Mouse (Mus musculus): ENCODE measurements around the gene Ank2. TPM values are rescaled to one million over a fixed set of nuclear protein-coding genes. Genes with fewer than 3 reads are reported as not detected.

Ank2 gene
- total and polyA plus RNA-seq, 2 experiments from 2014 or later = 160 to 575 TPM

DNA sequence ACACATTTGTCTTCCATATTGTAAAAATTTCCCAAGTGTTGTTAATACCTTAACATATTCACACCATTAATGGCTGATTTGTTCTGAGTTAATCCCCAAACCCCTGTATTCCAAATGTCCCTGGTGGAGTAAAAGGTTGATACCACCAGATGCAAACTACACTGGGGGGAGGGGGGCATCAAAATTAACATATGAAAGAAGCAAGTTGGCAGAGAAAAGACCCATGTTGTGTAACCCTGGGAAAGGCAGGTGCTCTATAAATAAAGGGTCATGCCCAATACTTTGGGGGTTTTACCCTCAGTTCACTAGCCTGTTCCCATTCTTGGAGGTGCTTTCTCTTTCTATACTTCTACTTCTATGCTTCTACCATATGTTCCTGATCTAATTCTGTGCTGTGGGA is 198.4 kb downstream of the Ank2 start:
- H3K4me2 ChIP-seq (ENCODE audit: low read depth) = no peak overlapping the region
- ATAC-seq = peak; percentile 22; the same call in 1 of the 2 replicates
- H3K4me3 ChIP-seq (ENCODE audit: low read depth, low read length) = no peak overlapping the region
- no peak for TF ChIP-seq CTCF (IDR thresholded peaks at IDR 0.05; ENCODE audit: low read depth)
- DNase-seq = no peak
- H3K9ac ChIP-seq = no peak overlapping the region
- no peaks in the 10 kb centered on the region for H3K36me3 ChIP-seq (ENCODE audit: insufficient read depth)
- 0 out of 2 replicates have a peak, but pooled peaks cover 6% of the 10 kb centered on the region for H3K4me1 ChIP-seq (ENCODE audit: insufficient read depth)
- no peaks in the 10 kb centered on the region for H3K9me3 ChIP-seq (ENCODE audit: low read length)
- no peak overlapping the region for H3K27ac ChIP-seq (ENCODE audit: low read depth, low read length)
- no peaks in the 10 kb centered on the region for H3K27me3 ChIP-seq (ENCODE audit: insufficient read depth, low read length)

DNA sequence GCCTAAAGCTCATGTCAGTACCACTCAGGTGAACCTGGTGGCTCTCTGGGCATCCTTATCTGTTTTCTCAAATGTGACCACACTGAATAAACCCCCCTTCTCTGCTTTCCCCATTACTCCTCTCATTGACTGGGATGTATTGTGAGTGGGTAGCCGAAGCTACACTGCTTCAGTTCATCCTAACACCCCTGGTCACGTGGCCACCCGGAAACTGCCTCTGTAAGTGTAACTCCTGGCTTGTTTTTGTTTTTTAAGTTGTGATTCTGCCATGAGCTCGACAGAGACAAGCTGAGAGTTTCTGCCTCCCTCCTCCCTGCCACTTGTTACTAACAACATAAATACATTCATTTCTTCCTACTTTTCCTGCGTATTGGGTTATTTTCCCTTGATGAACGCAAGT is 203.2 kb downstream of the Ank2 start:
- Histone ChIP-seq H3K4me1 (ENCODE audit: insufficient read depth) (peaks cover 7% of the 10 kb centered on the region), H3K4me2 (ENCODE audit: low read depth) (no peak overlapping the region), H3K27me3 (ENCODE audit: insufficient read depth, low read length) (no peaks in the 10 kb centered on the region), H3K4me3 (ENCODE audit: low read depth, low read length) (no peak overlapping the region), H3K9ac (no peak overlapping the region), H3K27ac (ENCODE audit: low read depth, low read length) (no peak overlapping the region), H3K36me3 (ENCODE audit: insufficient read depth) (no peaks in the 10 kb centered on the region), H3K9me3 (ENCODE audit: low read length) (no peaks in the 10 kb centered on the region)
- ATAC-seq (no peak), DNase-seq (no peak)
- WGBS = 71% methylated on average over 6 of the region's 6 CpGs
- TF ChIP-seq CTCF (IDR thresholded peaks at IDR 0.05; ENCODE audit: low read depth) = no peak

DNA sequence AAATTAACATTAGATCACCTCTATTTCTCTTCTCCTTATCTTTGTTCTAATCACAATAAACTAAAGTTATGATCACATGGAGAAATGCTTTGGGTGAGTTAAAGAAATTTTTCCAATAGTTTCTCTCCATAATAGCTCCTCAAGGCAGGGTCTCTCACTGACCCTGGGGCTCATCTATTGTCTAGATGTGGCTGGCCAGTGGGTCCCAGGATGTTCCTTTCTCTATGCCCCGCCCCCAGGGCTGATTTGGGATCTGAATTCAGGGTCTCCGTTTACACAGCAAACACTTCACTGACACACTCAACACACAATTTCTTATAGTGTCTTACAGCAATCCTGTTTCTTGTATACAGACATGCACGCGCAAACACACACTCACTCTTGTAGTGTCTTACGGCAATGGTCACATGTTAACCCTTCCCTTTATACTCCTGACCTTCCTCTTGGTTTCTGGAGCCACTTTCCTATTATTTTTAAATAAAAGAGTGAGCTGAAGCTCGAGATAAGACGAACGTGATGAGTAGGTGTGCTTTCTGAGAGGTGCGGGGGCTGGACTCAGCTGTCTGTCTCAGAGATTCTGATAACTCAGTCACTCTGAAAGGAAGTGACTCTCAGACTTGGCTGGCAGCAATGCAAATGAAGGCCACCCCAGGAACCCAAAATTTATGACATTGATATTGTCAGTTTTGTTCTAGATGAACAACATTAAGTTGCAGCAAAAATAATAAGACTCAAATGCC is 204.4 kb downstream of the Ank2 start:
- H3K27me3 ChIP-seq (ENCODE audit: insufficient read depth, low read length) = no peaks in the 10 kb centered on the region
- no peak overlapping the region for H3K9ac ChIP-seq
- H3K4me2 ChIP-seq (ENCODE audit: low read depth) = no peak overlapping the region
- whole genome bisulfite sequencing = 64% methylated on average over 9 of the region's 9 CpGs
- ATAC-seq (no peak; the same call in 1 of the 2 replicates), DNase-seq (no peak)
- H3K4me3 ChIP-seq (ENCODE audit: low read depth, low read length) = no peak overlapping the region
- no peak for TF ChIP-seq CTCF (IDR thresholded peaks at IDR 0.05; ENCODE audit: low read depth)
- H3K36me3 ChIP-seq (ENCODE audit: insufficient read depth) = no peaks in the 10 kb centered on the region
- H3K4me1 ChIP-seq (ENCODE audit: insufficient read depth) = peaks cover 7% of the 10 kb centered on the region
- no peaks in the 10 kb centered on the region for H3K9me3 ChIP-seq (ENCODE audit: low read length)
- 0 out of 2 replicates have a peak overlapping the region, but pooled peaks have one; percentile 42 for H3K27ac ChIP-seq (ENCODE audit: low read depth, low read length)

DNA sequence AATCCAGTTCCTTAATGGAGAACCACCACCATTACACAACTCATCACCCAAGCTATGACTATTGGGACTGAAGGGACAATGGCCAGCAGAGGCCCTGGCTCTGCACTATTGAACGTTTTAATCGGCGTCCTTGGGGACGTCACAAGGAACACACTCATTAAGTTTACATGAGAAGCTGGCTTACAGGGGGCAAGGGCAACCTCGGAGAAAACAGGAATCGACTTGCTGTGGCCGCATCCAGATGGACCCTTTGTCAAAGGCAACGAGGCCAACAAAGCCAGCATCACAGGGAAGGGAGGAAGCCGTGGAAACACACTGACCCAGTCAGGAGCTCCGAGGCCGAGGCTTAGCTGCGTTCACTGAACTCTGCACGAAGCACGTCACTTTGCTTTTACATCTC is 205.1 kb downstream of the Ank2 start:
- Histone ChIP-seq H3K36me3 (ENCODE audit: insufficient read depth) (no peaks in the 10 kb centered on the region), H3K27me3 (ENCODE audit: insufficient read depth, low read length) (no peaks in the 10 kb centered on the region), H3K4me3 (ENCODE audit: low read depth, low read length) (no peak overlapping the region), H3K4me1 (ENCODE audit: insufficient read depth) (peaks cover 7% of the 10 kb centered on the region), H3K4me2 (ENCODE audit: low read depth) (no peak overlapping the region), H3K9ac (peak overlapping the region; percentile 14; the same call in 1 of the 2 replicates), H3K9me3 (ENCODE audit: low read length) (no peaks in the 10 kb centered on the region), H3K27ac (ENCODE audit: low read depth, low read length) (peak overlapping the region; percentile 37; the same call in 1 of the 2 replicates)
- peak; percentile 30 for ATAC-seq
- DNase-seq = peak; percentile 22
- no peak for TF ChIP-seq CTCF (IDR thresholded peaks at IDR 0.05; ENCODE audit: low read depth)
- WGBS = 17% methylated on average over 14 of the region's 14 CpGs

DNA sequence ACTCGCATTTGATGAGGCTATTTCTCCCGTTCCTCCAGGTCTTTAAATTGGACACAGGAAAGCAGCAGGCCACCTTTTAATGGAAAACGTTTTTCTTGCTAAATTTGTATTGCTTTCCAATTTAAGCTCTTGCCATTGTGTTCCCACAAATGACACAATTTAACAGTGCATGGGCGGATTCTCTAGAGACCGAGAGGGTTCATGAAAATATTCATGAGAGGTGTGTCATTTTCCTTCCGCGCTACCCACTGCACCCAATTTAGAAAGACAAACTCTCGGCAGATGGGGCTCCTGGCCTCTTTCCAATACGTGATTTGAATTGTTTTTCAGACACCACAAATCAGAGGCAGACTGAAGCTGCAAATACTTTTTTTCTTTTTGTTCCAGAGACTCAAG is 205.7 kb downstream of the Ank2 start:
- DNase-seq (peak; percentile 78), ATAC-seq (peak; percentile 47; the same call in 1 of the 2 replicates)
- H3K4me3 ChIP-seq (ENCODE audit: low read depth, low read length) = no peak overlapping the region
- no peaks in the 10 kb centered on the region for H3K36me3 ChIP-seq (ENCODE audit: insufficient read depth)
- H3K27ac ChIP-seq (ENCODE audit: low read depth, low read length) = peak overlapping the region; percentile 37
- WGBS = 14% methylated on average over 9 of the region's 9 CpGs
- no peaks in the 10 kb centered on the region for H3K27me3 ChIP-seq (ENCODE audit: insufficient read depth, low read length)
- TF ChIP-seq CTCF (IDR thresholded peaks at IDR 0.05; ENCODE audit: low read depth) = no peak
- no peak overlapping the region for H3K9ac ChIP-seq
- H3K9me3 ChIP-seq (ENCODE audit: low read length) = no peaks in the 10 kb centered on the region
- H3K4me1 ChIP-seq (ENCODE audit: insufficient read depth) = peaks cover 7% of the 10 kb centered on the region
- no peak overlapping the region for H3K4me2 ChIP-seq (ENCODE audit: low read depth)

DNA sequence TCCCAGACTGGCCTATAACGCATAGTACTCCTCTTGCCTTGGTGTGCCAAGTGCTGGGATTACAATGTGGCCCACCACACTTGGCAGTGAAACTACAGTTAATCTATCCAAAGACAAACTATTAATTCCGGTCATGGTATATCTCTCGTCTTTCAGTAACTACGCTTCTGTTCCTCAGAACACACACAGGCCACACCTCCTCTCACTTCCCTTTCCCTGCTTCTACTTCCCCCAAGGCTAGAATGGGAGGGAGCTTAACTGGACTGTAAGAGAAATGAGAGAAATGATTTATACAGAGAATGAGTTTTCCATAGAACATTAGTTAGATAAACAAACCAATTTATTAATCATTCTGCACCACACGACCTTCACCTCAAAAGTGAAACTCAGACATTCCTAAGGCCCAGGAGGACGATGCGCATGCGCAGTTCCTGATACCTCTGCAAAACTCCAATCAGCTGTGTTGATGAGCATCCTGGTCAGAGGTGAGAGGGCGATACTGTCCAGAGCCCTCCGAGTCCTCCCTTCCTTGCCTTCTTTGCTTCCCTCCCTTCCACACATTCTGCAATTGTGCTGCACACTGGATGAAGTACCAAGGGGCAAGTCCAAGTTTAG is 206.2 kb downstream of the Ank2 start:
- WGBS = 87% methylated on average over 10 of the region's 10 CpGs
- DNase-seq (no peak), ATAC-seq (no peak)
- no peak overlapping the region for H3K4me2 ChIP-seq (ENCODE audit: low read depth)
- H3K27ac ChIP-seq (ENCODE audit: low read depth, low read length) = peak overlapping the region; percentile 0; the same call in 1 of the 2 replicates
- peaks cover 7% of the 10 kb centered on the region for H3K4me1 ChIP-seq (ENCODE audit: insufficient read depth)
- H3K9me3 ChIP-seq (ENCODE audit: low read length) = no peaks in the 10 kb centered on the region
- no peaks in the 10 kb centered on the region for H3K27me3 ChIP-seq (ENCODE audit: insufficient read depth, low read length)
- no peak overlapping the region for H3K9ac ChIP-seq
- TF ChIP-seq CTCF (IDR thresholded peaks at IDR 0.05; ENCODE audit: low read depth) = no peak
- H3K4me3 ChIP-seq (ENCODE audit: low read depth, low read length) = no peak overlapping the region
- H3K36me3 ChIP-seq (ENCODE audit: insufficient read depth) = no peaks in the 10 kb centered on the region

DNA sequence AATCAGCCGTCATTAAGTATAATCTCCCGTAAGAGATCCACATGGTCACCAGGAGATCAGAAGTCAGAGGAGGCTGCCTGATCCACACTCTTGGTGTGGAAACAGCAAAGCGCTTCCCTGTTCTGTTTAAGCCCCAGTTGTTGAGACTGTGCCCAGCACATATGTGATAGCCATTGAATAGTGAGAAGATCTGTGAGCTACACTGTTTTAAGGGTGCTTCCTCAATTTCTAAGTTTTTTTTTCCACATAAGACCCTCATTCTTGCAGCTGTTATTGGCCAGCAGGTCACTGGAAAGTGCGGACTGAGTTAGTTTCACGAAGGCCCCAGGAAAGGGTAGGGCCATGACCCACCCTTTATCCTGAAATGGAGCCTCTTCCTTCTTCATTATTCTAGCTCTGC is 216.9 kb downstream of the Ank2 start:
- WGBS = 92% methylated on average over 5 of the region's 5 CpGs
- ATAC-seq (no peak), DNase-seq (no peak)
- H3K27me3 ChIP-seq (ENCODE audit: insufficient read depth, low read length) = no peaks in the 10 kb centered on the region
- H3K4me1 ChIP-seq (ENCODE audit: insufficient read depth) = no peaks in the 10 kb centered on the region
- no peak overlapping the region for H3K9ac ChIP-seq
- H3K4me2 ChIP-seq (ENCODE audit: low read depth) = no peak overlapping the region
- H3K4me3 ChIP-seq (ENCODE audit: low read depth, low read length) = no peak overlapping the region
- no peaks in the 10 kb centered on the region for H3K36me3 ChIP-seq (ENCODE audit: insufficient read depth)
- TF ChIP-seq CTCF (IDR thresholded peaks at IDR 0.05; ENCODE audit: low read depth) = no peak
- H3K9me3 ChIP-seq (ENCODE audit: low read length) = no peaks in the 10 kb centered on the region
- H3K27ac ChIP-seq (ENCODE audit: low read depth, low read length) = no peak overlapping the region

Data from forebrain, postnatal 0 days (tissue).